8 mouse cellular contexts compared by ENCODE assay signal in genomic region chr2:25578796-25579736, GRCm38 (mm10). TPM values are rescaled to one million over a fixed set of nuclear protein-coding genes. Genes with fewer than 3 reads are reported as not detected.
DNase-seq lines count a peak whose midpoint lies in the region; ATAC-seq and TF ChIP-seq lines count a peak whose summit lies in the region.

No protein-coding gene starts in this region.

- H3K36me3 ChIP-seq in heart, embryonic 14.5 days (ENCODE audit: control insufficient read depth, insufficient read depth, low read length), result peaks cover 15% of the 10 kb centered on the region
- peaks cover 23% of the 10 kb centered on the region for H3K36me3 ChIP-seq in G1E (replicated peaks)
- H3K36me3 ChIP-seq in forebrain, embryonic 10.5 days (replicated peaks), result peaks cover 18% of the 10 kb centered on the region
- H3K36me3 ChIP-seq in limb, embryonic 13.5 days, result peaks cover 13% of the 10 kb centered on the region

- no peak overlapping the region for H3K9ac ChIP-seq in heart, embryonic 14.5 days (ENCODE audit: low read length)
- H3K9ac ChIP-seq in limb, embryonic 13.5 days, result peak overlapping the region; percentile 31; the same call in 1 of the 2 replicates

- H3K4me1 ChIP-seq in heart, embryonic 14.5 days (ENCODE audit: control insufficient read depth in 2 of 2, insufficient read depth in 2 of 2, low read length in 2 of 2), result peaks cover 30 to 46% of the 10 kb centered on the region in 2 experiments
- peaks cover 45% of the 10 kb centered on the region for H3K4me1 ChIP-seq in G1E (ENCODE audit: insufficient read depth, low read depth, low read length)
- H3K4me1 ChIP-seq in forebrain, embryonic 10.5 days, result peaks cover 78% of the 10 kb centered on the region
- peaks cover 82% of the 10 kb centered on the region for H3K4me1 ChIP-seq in limb, embryonic 13.5 days

- TF ChIP-seq CTCF in G1E (IDR thresholded peaks at IDR 0.05; ENCODE audit: low read depth, low read length), result no peak

- WGBS in heart, embryonic 14.5 days, result 5% methylated on average over 77 of the region's 77 CpGs
- WGBS in forebrain, embryonic 10.5 days, result 6% methylated on average over 77 of the region's 77 CpGs
- 4% methylated on average over 77 of the region's 77 CpGs for WGBS in limb, embryonic 13.5 days

- H3K9me3 ChIP-seq in heart, embryonic 14.5 days (ENCODE audit: control insufficient read depth, low read length), result no peaks in the 10 kb centered on the region
- H3K9me3 ChIP-seq in G1E (replicated peaks), result peaks cover 54% of the 10 kb centered on the region
- no peaks in the 10 kb centered on the region for H3K9me3 ChIP-seq in forebrain, embryonic 10.5 days
- H3K9me3 ChIP-seq in limb, embryonic 13.5 days, result no peaks in the 10 kb centered on the region

- H3K4me2 ChIP-seq in heart, embryonic 14.5 days (ENCODE audit: low read length), result peak overlapping the region; percentile 52
- peak overlapping the region; percentile 58 for H3K4me2 ChIP-seq in limb, embryonic 13.5 days (replicated peaks)

- H3K27ac ChIP-seq in heart, embryonic 14.5 days (replicated peaks in 1 of 2; ENCODE audit: control insufficient read depth in 1 of 2, insufficient read depth in 1 of 2, low read depth in 2 of 2, low read length in 2 of 2), result no peak overlapping the region
- no peak overlapping the region for H3K27ac ChIP-seq in forebrain, embryonic 10.5 days
- no peak overlapping the region for H3K27ac ChIP-seq in limb, embryonic 13.5 days

- peaks cover 55% of the 10 kb centered on the region for H3K27me3 ChIP-seq in heart, embryonic 14.5 days (ENCODE audit: control insufficient read depth, insufficient read depth, low read length)
- peaks cover 4% of the 10 kb centered on the region; the same call in 1 of the 2 replicates for H3K27me3 ChIP-seq in G1E (ENCODE audit: insufficient read depth, low read length)
- peaks cover 64% of the 10 kb centered on the region for H3K27me3 ChIP-seq in forebrain, embryonic 10.5 days (ENCODE audit: poor library complexity, severe bottlenecking)
- peaks cover 56% of the 10 kb centered on the region for H3K27me3 ChIP-seq in limb, embryonic 13.5 days

- H3K4me3 ChIP-seq in heart, embryonic 14.5 days (ENCODE audit: control insufficient read depth in 1 of 2, insufficient read depth in 1 of 2, low read depth in 1 of 2, low read length in 2 of 2), result peak overlapping the region; percentile 1 to 29; a peak in 2 of 4 replicates
- H3K4me3 ChIP-seq in G1E (ENCODE audit: low read depth, low read length), result peak overlapping the region; percentile 58; the same call in 1 of the 2 replicates
- peak overlapping the region; percentile 44 for H3K4me3 ChIP-seq in forebrain, embryonic 10.5 days
- H3K4me3 ChIP-seq in limb, embryonic 13.5 days, result peak overlapping the region; percentile 35

- no peak for DNase-seq in heart, adult 9 months (ENCODE audit: low spot score in 2 of 2)
- DNase-seq in G1E (ENCODE audit: low spot score), result no peak
- peak; percentile 40 for DNase-seq in forebrain, embryonic 10.5 days (ENCODE audit: extremely low spot score, low spot score)
- DNase-seq in frontal cortex, postnatal 14 days (ENCODE audit: low spot score in 2 of 2), result no peak
- DNase-seq in adrenal gland, postnatal 36 days, result no peak
- no peak for DNase-seq in urinary bladder, postnatal 36 days (ENCODE audit: low spot score in 2 of 2)

- ATAC-seq in heart, embryonic 14.5 days (ENCODE audit: insufficient number of reproducible peaks, insufficient read depth, low FRiP score, low read depth), result no peak
- no peak for ATAC-seq in G1E (ENCODE audit: extremely low read depth, insufficient number of reproducible peaks, low FRiP score, poor library complexity, severe bottlenecking)
- ATAC-seq in limb, embryonic 13.5 days (ENCODE audit: low FRiP score, low read depth), result no peak

RNA-seq across cellular contexts. Expression of gene Ajm1, which starts 2.5 kb away (rescaled TPM):
- polyA plus RNA-seq in heart, embryonic 14.5 days (2014; fragmentation: Nextera tagmentation; extraction: Ambion mirVana), result not detected in 2 replicates
- total RNA-seq in G1E (2014; fragmentation: Nextera tagmentation) (0.63 and 1.1 TPM in 2 replicates), G1E (2017) (0.05 TPM in 1 of 2 replicates, not detected in the other)
- 0.32 and 0.35 TPM in 2 replicates for polyA plus RNA-seq in G1E (2012)
- 0.02 TPM in 1 of 2 replicates, not detected in the other for polyA plus RNA-seq in forebrain, embryonic 10.5 days (2016; fragmentation: Nextera tagmentation; extraction: Ambion mirVana)
- 0.85 and 1.0 TPM in 2 replicates for polyA plus RNA-seq in limb, embryonic 13.5 days (2015; fragmentation: Nextera tagmentation; extraction: Ambion mirVana)
- 1 to 10 TPM in 1 of 2 experiments, under 1 TPM in 1; 0.73 to 1.3 TPM for total RNA-seq in adrenal gland, postnatal 36 days (2021)

RNA-seq across cellular contexts. Expression of gene Phpt1, which starts 4.0 kb away (rescaled TPM):
- polyA plus RNA-seq in heart, embryonic 14.5 days (2014; fragmentation: Nextera tagmentation; extraction: Ambion mirVana), result 240 and 250 TPM in 2 replicates
- total RNA-seq in G1E (2014; fragmentation: Nextera tagmentation), result 1.4 and 2.1 TPM in 2 replicates
- total RNA-seq in G1E (2017), result 7.1 and 12.5 TPM in 2 replicates
- 6.5 and 9.5 TPM in 2 replicates for polyA plus RNA-seq in G1E (2012)
- polyA plus RNA-seq in forebrain, embryonic 10.5 days (2016; fragmentation: Nextera tagmentation; extraction: Ambion mirVana), result 162 and 165 TPM in 2 replicates
- polyA plus RNA-seq in limb, embryonic 13.5 days (2015; fragmentation: Nextera tagmentation; extraction: Ambion mirVana), result 163 and 177 TPM in 2 replicates
- total RNA-seq in adrenal gland, postnatal 36 days (2021), result 10 to 100 TPM; 54.3 to 64.6 TPM

RNA-seq across cellular contexts. Expression of gene Mamdc4, which starts 4.4 kb away (rescaled TPM):
- 1.4 and 1.9 TPM in 2 replicates for polyA plus RNA-seq in heart, embryonic 14.5 days (2014; fragmentation: Nextera tagmentation; extraction: Ambion mirVana)
- 0.58 and 4.3 TPM in 2 replicates for total RNA-seq in G1E (2014; fragmentation: Nextera tagmentation)
- total RNA-seq in G1E (2017), result 1.9 and 5.5 TPM in 2 replicates
- 1.4 and 1.6 TPM in 2 replicates for polyA plus RNA-seq in G1E (2012)
- 5.0 and 7.0 TPM in 2 replicates for polyA plus RNA-seq in forebrain, embryonic 10.5 days (2016; fragmentation: Nextera tagmentation; extraction: Ambion mirVana)
- polyA plus RNA-seq in limb, embryonic 13.5 days (2015; fragmentation: Nextera tagmentation; extraction: Ambion mirVana), result 4.9 and 5.8 TPM in 2 replicates
- 1 to 10 TPM; 1.5 to 3.1 TPM for total RNA-seq in adrenal gland, postnatal 36 days (2021)

RNA-seq across cellular contexts. Expression of gene Edf1, which starts 21.4 kb away (rescaled TPM):
- 279 and 319 TPM in 2 replicates for polyA plus RNA-seq in heart, embryonic 14.5 days (2014; fragmentation: Nextera tagmentation; extraction: Ambion mirVana)
- total RNA-seq in G1E (2014; fragmentation: Nextera tagmentation) (102 and 126 TPM in 2 replicates), G1E (2017) (91.0 and 109 TPM in 2 replicates)
- polyA plus RNA-seq in G1E (2012), result 570 and 701 TPM in 2 replicates
- polyA plus RNA-seq in forebrain, embryonic 10.5 days (2016; fragmentation: Nextera tagmentation; extraction: Ambion mirVana), result 337 and 341 TPM in 2 replicates
- 330 TPM in 2 replicates for polyA plus RNA-seq in limb, embryonic 13.5 days (2015; fragmentation: Nextera tagmentation; extraction: Ambion mirVana)
- total RNA-seq in adrenal gland, postnatal 36 days (2021), result 100 to 1,000 TPM; 276 to 288 TPM

RNA-seq across cellular contexts. Expression of gene Rabl6, which starts 29.3 kb away (rescaled TPM):
- polyA plus RNA-seq in heart, embryonic 14.5 days (2014; fragmentation: Nextera tagmentation; extraction: Ambion mirVana), result 41.9 and 42.1 TPM in 2 replicates
- 73.4 and 74.9 TPM in 2 replicates for total RNA-seq in G1E (2014; fragmentation: Nextera tagmentation)
- 41.5 and 43.2 TPM in 2 replicates for total RNA-seq in G1E (2017)
- 79.9 and 82.4 TPM in 2 replicates for polyA plus RNA-seq in G1E (2012)
- 78.3 and 80.8 TPM in 2 replicates for polyA plus RNA-seq in forebrain, embryonic 10.5 days (2016; fragmentation: Nextera tagmentation; extraction: Ambion mirVana)
- 76.9 and 83.8 TPM in 2 replicates for polyA plus RNA-seq in limb, embryonic 13.5 days (2015; fragmentation: Nextera tagmentation; extraction: Ambion mirVana)
- 10 to 100 TPM; 85.4 to 97.5 TPM for total RNA-seq in adrenal gland, postnatal 36 days (2021)

Comparison
In these comparisons a context has a peak if more than half of its experiments do, and no peak if none do; other contexts are left out.
1. RNA of gene Phpt1, which starts 4.0 kb away (polyA plus RNA-seq): 240 to 250 TPM in heart, embryonic 14.5 days, 162 to 165 TPM in forebrain, embryonic 10.5 days and 163 to 177 TPM in limb, embryonic 13.5 days; 6.5 to 9.5 TPM in G1E; every median in the first group is over 10 times any median in the second.
2. Peak in every context shown above with its lines, with median percentiles within 50 percentile points of each other: H3K4me3 ChIP-seq.